Comparison of ENCODE assay signal across 8 mouse cellular contexts in the genomic region with DNA sequence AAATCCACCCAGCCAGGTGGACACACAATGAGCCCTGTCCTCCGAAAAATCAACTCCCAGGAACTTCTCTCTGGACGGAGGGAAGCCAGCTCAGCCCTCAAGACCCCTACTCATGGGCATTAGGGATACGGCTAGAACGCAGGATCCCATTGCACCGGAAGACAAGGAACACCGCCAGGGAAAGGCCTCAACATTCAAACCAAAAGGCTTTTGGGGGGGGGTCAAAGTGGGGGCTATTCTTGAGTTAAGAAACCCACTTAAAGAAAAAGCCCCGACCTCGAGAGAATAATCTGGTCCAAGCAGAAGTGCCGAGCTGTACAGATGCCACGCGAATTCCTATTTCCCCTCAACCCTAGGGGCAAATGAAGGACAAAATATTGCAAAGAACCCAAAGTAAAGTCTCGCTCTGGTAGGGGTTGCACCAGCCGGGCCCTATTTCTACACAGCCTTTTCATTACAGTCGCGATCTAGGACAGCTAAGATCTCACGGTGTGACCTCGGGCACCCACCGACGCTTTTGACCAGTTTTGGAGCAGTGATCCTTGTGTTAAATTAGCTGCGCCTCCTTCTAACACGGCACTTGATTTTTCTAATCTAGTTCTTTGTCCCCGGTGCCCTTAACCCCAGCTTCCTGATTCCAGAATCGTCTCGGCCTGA. TPM values are rescaled to one million over a fixed set of nuclear protein-coding genes. Genes with fewer than 3 reads are reported as not detected.
A peak's percentile ranks its signal among the peaks of the same experiment; 100 is the strongest.
DNase-seq lines count a peak whose midpoint lies in the region; ATAC-seq and TF ChIP-seq lines count a peak whose summit lies in the region.

No protein-coding gene starts in this region.

- H3K9me3 ChIP-seq in kidney, postnatal 0 days (replicated peaks; ENCODE audit: low read length): no peaks in the 10 kb centered on the region
- no peaks in the 10 kb centered on the region for H3K9me3 ChIP-seq in forebrain, embryonic 12.5 days
- H3K9me3 ChIP-seq in limb, embryonic 10.5 days (replicated peaks): no peaks in the 10 kb centered on the region
- no peaks in the 10 kb centered on the region for H3K9me3 ChIP-seq in neural tube, embryonic 15.5 days (replicated peaks)

- H3K4me3 ChIP-seq in kidney, postnatal 0 days (replicated peaks; ENCODE audit: low read depth, low read length): peak overlapping the region; percentile 39
- peak overlapping the region; percentile 51 for H3K4me3 ChIP-seq in forebrain, embryonic 12.5 days (replicated peaks)
- peak overlapping the region; percentile 60 for H3K4me3 ChIP-seq in limb, embryonic 10.5 days
- H3K4me3 ChIP-seq in neural tube, embryonic 15.5 days (replicated peaks): peak overlapping the region; percentile 54

- peaks cover 24% of the 10 kb centered on the region for H3K27me3 ChIP-seq in kidney, postnatal 0 days (ENCODE audit: insufficient read depth, low read length)
- peaks cover 85% of the 10 kb centered on the region for H3K27me3 ChIP-seq in forebrain, embryonic 12.5 days
- peaks cover 100% of the 10 kb centered on the region for H3K27me3 ChIP-seq in limb, embryonic 10.5 days (ENCODE audit: low read depth, poor library complexity, severe bottlenecking)
- H3K27me3 ChIP-seq in neural tube, embryonic 15.5 days (replicated peaks): peaks cover 39% of the 10 kb centered on the region

- peaks cover 6% of the 10 kb centered on the region; the same call in 1 of the 2 replicates for H3K4me1 ChIP-seq in kidney, postnatal 0 days (replicated peaks; ENCODE audit: insufficient read depth, low read length)
- H3K4me1 ChIP-seq in forebrain, embryonic 12.5 days: peaks cover 27% of the 10 kb centered on the region
- H3K4me1 ChIP-seq in limb, embryonic 10.5 days: peaks cover 24% of the 10 kb centered on the region
- peaks cover 23% of the 10 kb centered on the region for H3K4me1 ChIP-seq in neural tube, embryonic 15.5 days

- no peak for ATAC-seq in kidney, postnatal 0 days (replicated peaks; ENCODE audit: low FRiP score, low read depth)
- peak; percentile 16; the same call in 1 of the 2 replicates for ATAC-seq in forebrain, embryonic 12.5 days (ENCODE audit: low FRiP score)
- ATAC-seq in neural tube, embryonic 15.5 days (ENCODE audit: low FRiP score): no peak

- DNase-seq in kidney, postnatal 0 days (ENCODE audit: low spot score): no peak
- DNase-seq in kidney, postnatal 36 days: no peak
- DNase-seq in limb, embryonic 10.5 days (ENCODE audit: low spot score): no peak
- DNase-seq in layer of hippocampus, adult 11-12 months (ENCODE audit: low spot score): no peak
- no peak for DNase-seq in ovary, postnatal 10 days (ENCODE audit: low spot score)
- no peak for DNase-seq in cerebellum, postnatal 14 days

- H3K4me2 ChIP-seq in kidney, postnatal 0 days (ENCODE audit: low read length): peak overlapping the region; percentile 89
- H3K4me2 ChIP-seq in forebrain, embryonic 12.5 days: peak overlapping the region; percentile 97
- peak overlapping the region; percentile 98 for H3K4me2 ChIP-seq in neural tube, embryonic 15.5 days

- WGBS in kidney, postnatal 0 days: 26% methylated on average over 24 of the region's 24 CpGs
- 6% methylated on average over 24 of the region's 24 CpGs for WGBS in forebrain, embryonic 12.5 days
- 8% methylated on average over 24 of the region's 24 CpGs for WGBS in limb, embryonic 10.5 days
- 12% methylated on average over 24 of the region's 24 CpGs for WGBS in neural tube, embryonic 15.5 days

- no peak overlapping the region for H3K27ac ChIP-seq in kidney, postnatal 0 days
- peak overlapping the region; percentile 78 for H3K27ac ChIP-seq in forebrain, embryonic 12.5 days
- H3K27ac ChIP-seq in limb, embryonic 10.5 days: no peak overlapping the region
- peak overlapping the region; percentile 41; the same call in 1 of the 2 replicates for H3K27ac ChIP-seq in neural tube, embryonic 15.5 days (replicated peaks)

- no peak for TF ChIP-seq CTCF in kidney, postnatal 0 days (IDR thresholded peaks at IDR 0.05; ENCODE audit: low read depth)

- H3K36me3 ChIP-seq in kidney, postnatal 0 days (ENCODE audit: insufficient read depth, low read length): no peaks in the 10 kb centered on the region
- no peaks in the 10 kb centered on the region for H3K36me3 ChIP-seq in forebrain, embryonic 12.5 days (replicated peaks)
- no peaks in the 10 kb centered on the region for H3K36me3 ChIP-seq in limb, embryonic 10.5 days
- no peaks in the 10 kb centered on the region for H3K36me3 ChIP-seq in neural tube, embryonic 15.5 days

- H3K9ac ChIP-seq in kidney, postnatal 0 days (ENCODE audit: low read depth, low read length): 0 out of 2 replicates have a peak overlapping the region, but pooled peaks have one; percentile 52
- H3K9ac ChIP-seq in forebrain, embryonic 12.5 days: peak overlapping the region; percentile 61; the same call in 1 of the 2 replicates
- H3K9ac ChIP-seq in neural tube, embryonic 15.5 days (replicated peaks): peak overlapping the region; percentile 61

RNA-seq across cellular contexts. Expression of a gene that starts 1.6 kb away (rescaled TPM):
- polyA plus RNA-seq in kidney, postnatal 0 days (2015; fragmentation: Nextera tagmentation; extraction: Ambion mirVana): 11.0 and 11.8 TPM in 2 replicates
- 14.2 and 18.1 TPM in 2 replicates for polyA plus RNA-seq in forebrain, embryonic 12.5 days (2016; fragmentation: Nextera tagmentation; extraction: Ambion mirVana)
- 4.8 and 7.7 TPM in 2 replicates for polyA plus RNA-seq in limb, embryonic 10.5 days (2016; fragmentation: Nextera tagmentation; extraction: Ambion mirVana)
- 25.7 and 28.9 TPM in 2 replicates for polyA plus RNA-seq in neural tube, embryonic 15.5 days (2015; fragmentation: Nextera tagmentation; extraction: Ambion mirVana)

RNA-seq across cellular contexts. Expression of a gene that starts 32.9 kb away (rescaled TPM):
- polyA plus RNA-seq in kidney, postnatal 0 days (2015; fragmentation: Nextera tagmentation; extraction: Ambion mirVana): 0.21 and 0.23 TPM in 2 replicates
- polyA plus RNA-seq in forebrain, embryonic 12.5 days (2016; fragmentation: Nextera tagmentation; extraction: Ambion mirVana): 0.24 and 0.29 TPM in 2 replicates
- polyA plus RNA-seq in limb, embryonic 10.5 days (2016; fragmentation: Nextera tagmentation; extraction: Ambion mirVana): 1.3 and 1.5 TPM in 2 replicates
- 0.72 and 2.0 TPM in 2 replicates for polyA plus RNA-seq in neural tube, embryonic 15.5 days (2015; fragmentation: Nextera tagmentation; extraction: Ambion mirVana)

Comparison
In these comparisons a context has a peak if more than half of its experiments do, and no peak if none do; other contexts are left out.
1. H3K27ac ChIP-seq: peak in forebrain, embryonic 12.5 days (single experiment) and neural tube, embryonic 15.5 days (single experiment); none in kidney, postnatal 0 days (single experiment) and limb, embryonic 10.5 days (single experiment).
2. Peak in every context shown above with its lines, with median percentiles within 50 percentile points of each other: H3K4me2 ChIP-seq, H3K4me3 ChIP-seq and H3K9ac ChIP-seq.